21 mouse cellular contexts compared by ENCODE assay signal in genomic region chr15:85406846-85407245, GRCm38 (mm10).
DNase-seq lines count a peak whose midpoint lies in the region; ATAC-seq and TF ChIP-seq lines count a peak whose summit lies in the region.
"Had no signal": no experiment of that assay in that cellular context is flagged by ENCODE, and none has a peak within 500 bp of the region (broad histone marks: within the 10 kb centered on the region; RNA-seq: fewer than 3 reads in every experiment).

No protein-coding gene starts in this region.

- no peak for TF ChIP-seq CTCF in thymus, adult 2 months (IDR thresholded peaks at IDR 0.05; ENCODE audit: borderline replicate concordance, control insufficient read depth, extremely low read depth, insufficient read depth, low read length, poor library complexity)

- H3K4me2 ChIP-seq in heart, embryonic 13.5 days = no peak overlapping the region
- H3K4me2 ChIP-seq: embryonic facial prominence, embryonic 15.5 days; forebrain, embryonic 15.5 days; hindbrain, embryonic 13.5 days had no signal

- peaks cover 15% of the 10 kb centered on the region; the same call in 1 of the 2 replicates for H3K36me3 ChIP-seq in heart, embryonic 13.5 days
- H3K36me3 ChIP-seq in thymus, adult 2 months (ENCODE audit: control insufficient read depth, insufficient read depth, low read length) = no peaks in the 10 kb centered on the region
- H3K36me3 ChIP-seq: embryonic facial prominence, embryonic 15.5 days; forebrain, embryonic 15.5 days had no signal

- no peak overlapping the region for H3K9ac ChIP-seq in heart, embryonic 13.5 days
- H3K9ac ChIP-seq: embryonic facial prominence, embryonic 15.5 days; forebrain, embryonic 15.5 days; hindbrain, embryonic 13.5 days had no signal

- ATAC-seq in heart, embryonic 13.5 days (ENCODE audit: extremely low read depth, insufficient number of reproducible peaks, low FRiP score, low TSS enrichment) = no peak
- ATAC-seq: CD4-positive, CD25-positive, alpha-beta regulatory T cell, adult 4 months; forebrain, embryonic 15.5 days; hindbrain, postnatal 0 days had no signal

- 22% methylated on average over 1 of the region's 1 CpGs for WGBS in heart, embryonic 13.5 days
- 7% methylated on average over 1 of the region's 1 CpGs for WGBS in thymus, adult 2 months

- no peaks in the 10 kb centered on the region for H3K9me3 ChIP-seq in heart, embryonic 13.5 days
- H3K9me3 ChIP-seq: embryonic facial prominence, embryonic 15.5 days; forebrain, embryonic 10.5 days; forebrain, embryonic 15.5 days; G1E; hindbrain, embryonic 13.5 days had no signal

- DNase-seq in heart, postnatal 4 days = no peak
- no peak for DNase-seq in thymus, adult 2 months
- DNase-seq in thymus, adult 18-20 months = no peak
- peak; percentile 28 for DNase-seq in thymus, postnatal 25 days
- no peak for DNase-seq in urinary bladder, postnatal 36 days (ENCODE audit: low spot score in 2 of 2)
- DNase-seq: adrenal gland, adult 8-10 months; adrenal gland, postnatal 36 days; B cell, adult 2 months; cerebellum, adult 2 months; cerebellum, postnatal 14 days; embryo, embryonic 11 days; gastrocnemius, postnatal 36 days had no signal

- no peak for TF ChIP-seq POLR2A in thymus, adult 2 months (IDR thresholded peaks at IDR 0.05; ENCODE audit: control insufficient read depth, extremely low read depth, insufficient read depth, low read length, poor library complexity)

- H3K27me3 ChIP-seq in heart, embryonic 13.5 days (replicated peaks) = no peaks in the 10 kb centered on the region
- no peaks in the 10 kb centered on the region for H3K27me3 ChIP-seq in thymus, adult 2 months (ENCODE audit: control insufficient read depth, insufficient read depth, low read length)
- H3K27me3 ChIP-seq: embryonic facial prominence, embryonic 15.5 days; forebrain, embryonic 15.5 days; hindbrain, embryonic 13.5 days had no signal

- H3K4me1 ChIP-seq in heart, embryonic 13.5 days = peaks cover 52% of the 10 kb centered on the region
- peaks cover 42% of the 10 kb centered on the region for H3K4me1 ChIP-seq in thymus, adult 2 months (replicated peaks; ENCODE audit: control insufficient read depth, insufficient read depth, low read length)

- no peak overlapping the region for H3K4me3 ChIP-seq in heart, embryonic 13.5 days
- H3K4me3 ChIP-seq in thymus, adult 2 months (ENCODE audit: control insufficient read depth, insufficient read depth, low read length) = no peak overlapping the region
- H3K4me3 ChIP-seq: embryonic facial prominence, embryonic 15.5 days; erythroblast, embryonic 14.5 days; forebrain, embryonic 10.5 days; forebrain, embryonic 15.5 days; hindbrain, embryonic 13.5 days had no signal

- H3K27ac ChIP-seq in heart, embryonic 13.5 days (replicated peaks) = peak overlapping the region; percentile 58; the same call in 1 of the 2 replicates
- peak overlapping the region; percentile 91 for H3K27ac ChIP-seq in thymus, adult 2 months (ENCODE audit: control insufficient read depth, insufficient read depth, low read length)
- H3K27ac ChIP-seq: embryonic facial prominence, embryonic 15.5 days; forebrain, embryonic 10.5 days; forebrain, embryonic 15.5 days; hindbrain, embryonic 13.5 days; hindbrain, postnatal 0 days had no signal
